Mouse (Mus musculus): ENCODE measurements around the gene Aftph.
A peak's percentile ranks its signal among the peaks of the same experiment; 100 is the strongest.
"Not testable (repeated sequence)": the region's sequence is repeated elsewhere in the genome, so short reads cannot be mapped to it uniquely, and the experiment has no call there.

Aftph gene

DNA sequence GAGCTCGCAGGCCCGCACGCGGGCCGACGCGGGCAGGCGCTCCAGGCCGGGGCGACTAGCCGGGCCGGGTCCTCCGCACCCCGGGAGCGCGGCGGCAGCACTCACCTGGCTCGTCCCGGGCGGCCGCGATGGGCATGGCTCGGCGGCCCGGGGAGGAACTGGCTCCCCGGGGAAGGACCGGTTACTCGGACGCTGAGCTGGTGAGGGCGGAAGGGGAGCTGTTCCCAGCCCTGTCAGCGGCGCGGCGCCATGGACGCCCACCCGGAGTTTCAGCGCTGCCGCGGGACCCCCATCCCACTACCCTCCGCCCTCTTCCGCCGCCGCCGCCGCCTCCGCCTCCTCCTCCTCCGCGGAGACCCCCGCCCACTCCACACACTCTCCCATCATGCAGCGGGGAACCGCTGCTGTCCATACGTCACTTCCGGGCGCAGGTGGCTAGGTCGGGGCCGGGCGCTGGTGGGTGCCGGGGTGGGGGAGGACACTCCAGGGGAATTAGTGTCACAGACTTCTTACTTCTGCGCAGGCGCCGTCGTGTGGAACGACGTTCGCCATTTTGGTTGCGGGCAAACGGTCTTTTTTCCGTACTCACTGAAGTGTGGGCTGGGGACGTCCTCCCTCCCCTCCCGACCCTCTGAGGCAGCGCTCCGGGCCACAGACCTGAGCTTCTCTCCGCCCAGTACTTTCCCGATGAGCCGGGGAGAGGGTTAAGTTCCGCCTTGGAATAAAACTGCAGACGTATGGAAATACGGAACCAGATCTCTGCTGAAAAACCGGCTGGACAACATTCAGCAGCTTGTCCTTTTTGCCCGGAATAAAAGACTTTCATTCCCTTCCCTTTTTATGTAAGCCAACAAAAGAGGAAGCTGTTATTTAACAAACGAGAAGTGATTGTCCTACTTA lies at the start of gene Aftph:
Aftph (minus strand) TSS at position 389 of the 900 bp plus-strand sequence.
- DNase-seq (ENCODE audit: low read depth, low spot score): peak; percentile 99

DNA sequence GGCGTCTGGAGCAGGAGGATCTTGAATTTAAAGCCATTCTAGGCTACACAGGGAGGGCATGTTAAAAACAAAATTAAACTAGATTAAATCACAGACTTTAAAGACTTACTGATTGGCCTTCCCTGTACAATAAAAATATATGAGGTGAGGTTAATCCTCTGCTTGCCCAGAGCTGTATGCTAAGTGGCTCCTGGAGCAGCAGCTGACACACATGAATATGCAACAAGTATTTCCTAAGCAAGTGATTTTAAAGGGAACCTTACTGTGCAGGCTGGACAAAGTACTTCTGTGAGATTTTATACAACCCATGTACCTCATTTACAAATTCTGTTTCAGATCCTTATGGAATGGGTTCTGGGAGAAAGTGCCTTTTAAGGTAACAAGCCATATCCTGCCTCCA lies 47.6 kb upstream of the Aftph start:
- DNase-seq (ENCODE audit: low read depth, low spot score): no peak

DNA sequence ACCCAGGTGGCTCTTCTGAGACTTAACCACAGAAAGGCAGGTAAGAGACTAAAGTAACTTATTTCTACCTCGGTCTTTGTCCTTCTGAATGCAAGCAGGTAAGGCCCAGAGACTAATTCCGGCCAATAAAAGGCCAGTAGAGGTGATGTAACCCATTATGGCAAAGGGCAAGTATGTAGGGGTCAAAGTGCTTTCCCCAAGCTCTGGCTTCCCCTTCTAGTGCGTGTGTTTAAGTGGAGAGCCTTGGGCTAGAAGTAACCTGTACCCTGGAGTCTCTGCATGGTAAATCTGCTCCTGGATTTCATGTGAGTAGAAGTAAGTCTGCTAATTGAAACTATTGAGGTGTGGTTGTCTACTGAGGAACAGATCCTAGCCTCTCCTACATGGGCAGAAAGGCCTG lies 46.7 kb upstream of the Aftph start:
- DNase-seq (ENCODE audit: low read depth, low spot score): no peak

DNA sequence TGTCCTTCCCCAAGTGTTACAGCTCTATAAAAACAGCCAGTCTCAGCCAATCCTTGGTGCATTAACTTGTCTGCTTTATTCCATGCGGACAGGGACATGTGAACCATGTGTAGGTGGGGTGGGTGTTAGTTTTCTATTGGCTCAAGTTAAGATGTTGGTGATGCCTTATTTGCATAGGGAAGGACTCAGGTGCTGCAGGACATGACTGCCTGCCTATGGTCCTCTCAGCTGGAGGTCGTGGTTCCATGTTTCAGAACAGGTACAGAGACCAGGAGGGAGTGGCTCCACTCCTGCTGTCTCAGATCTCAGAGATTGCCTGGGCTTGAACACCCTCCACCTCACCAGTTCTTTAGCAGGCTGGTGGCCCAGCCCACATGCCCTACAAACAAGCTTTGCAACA lies 44.8 kb upstream of the Aftph start:
- DNase-seq (ENCODE audit: low read depth, low spot score): no peak

DNA sequence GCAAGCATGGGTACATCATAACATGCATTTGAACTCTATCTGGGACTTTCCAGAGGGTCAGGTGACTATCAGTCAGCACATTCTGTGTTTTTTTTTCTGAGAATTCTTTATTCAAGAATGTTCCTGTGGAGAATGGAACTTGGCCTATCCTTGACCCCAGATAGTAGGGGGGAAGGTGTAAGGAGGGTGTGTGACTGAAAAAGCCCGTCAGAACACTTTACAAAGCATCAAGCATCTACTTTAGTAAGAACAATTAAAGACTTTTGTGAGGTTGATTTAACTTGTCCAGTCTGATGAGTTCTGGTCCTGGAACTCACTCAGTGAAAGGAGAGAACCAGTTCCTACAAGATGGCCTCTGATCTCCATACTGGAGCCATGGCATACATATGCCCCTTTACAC lies 43.8 kb upstream of the Aftph start:
- peak; percentile 56 for DNase-seq (ENCODE audit: low read depth, low spot score)

DNA sequence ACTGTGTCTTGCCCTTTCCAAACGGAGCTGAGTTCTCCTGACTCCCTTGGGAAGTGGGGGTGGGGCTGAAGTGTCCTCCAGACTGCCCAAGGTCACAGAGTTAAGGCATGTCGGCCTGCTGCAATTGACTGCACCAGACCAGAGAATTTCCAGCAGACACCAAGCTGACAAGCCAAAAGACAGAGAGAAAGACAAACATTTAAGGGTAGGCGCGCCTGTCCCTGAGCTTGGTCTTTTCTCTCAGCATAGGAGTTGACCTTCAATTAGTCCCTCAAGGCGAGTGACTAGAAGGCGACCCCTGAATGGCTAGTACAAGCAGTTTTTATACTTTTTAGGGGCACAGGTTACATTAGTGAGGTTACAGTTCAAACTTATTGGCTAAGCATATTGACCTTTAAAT lies 43.4 kb upstream of the Aftph start:
- DNase-seq (ENCODE audit: low read depth, low spot score): peak; percentile 42

DNA sequence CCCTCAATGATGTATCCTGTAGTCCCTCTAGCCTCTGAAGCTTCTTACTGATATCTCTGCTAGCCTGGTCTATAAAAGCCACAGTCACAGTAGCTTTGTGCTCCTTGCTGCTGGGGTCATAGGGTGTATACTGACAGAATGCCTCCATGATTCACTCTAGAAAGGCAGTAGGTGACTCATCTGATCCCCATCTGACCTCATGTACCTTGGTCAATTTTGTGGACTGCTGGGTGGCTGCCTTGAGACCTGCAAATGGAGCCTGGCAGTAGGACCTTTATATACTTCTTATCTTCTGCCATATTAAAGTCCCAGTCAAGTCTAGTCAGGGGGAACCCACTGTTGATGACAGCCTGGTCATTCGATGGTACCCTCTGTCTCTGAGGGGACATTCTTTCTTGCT lies 42.1 kb upstream of the Aftph start:
- no peak for DNase-seq (ENCODE audit: low read depth, low spot score)

DNA sequence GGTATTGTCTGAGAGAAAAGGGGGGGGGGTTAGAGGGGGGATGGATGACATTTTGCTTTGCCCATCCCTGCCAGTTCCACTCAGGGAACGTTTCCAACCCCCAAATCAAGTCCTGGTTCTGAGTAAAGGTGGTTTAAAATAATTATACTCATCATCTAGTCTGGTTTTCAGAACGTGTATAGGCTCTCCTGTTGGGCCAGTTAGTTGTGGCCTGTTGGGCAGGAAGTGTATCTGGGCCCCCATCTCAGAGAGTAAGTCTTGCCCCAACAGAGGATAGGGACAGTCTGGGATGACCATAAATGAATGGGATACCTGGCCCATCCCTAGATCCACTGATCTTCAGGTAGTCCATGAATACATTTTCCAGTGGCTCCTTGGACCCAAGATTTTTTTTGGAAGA lies 41.2 kb upstream of the Aftph start:
- no peak for DNase-seq (ENCODE audit: low read depth, low spot score)

DNA sequence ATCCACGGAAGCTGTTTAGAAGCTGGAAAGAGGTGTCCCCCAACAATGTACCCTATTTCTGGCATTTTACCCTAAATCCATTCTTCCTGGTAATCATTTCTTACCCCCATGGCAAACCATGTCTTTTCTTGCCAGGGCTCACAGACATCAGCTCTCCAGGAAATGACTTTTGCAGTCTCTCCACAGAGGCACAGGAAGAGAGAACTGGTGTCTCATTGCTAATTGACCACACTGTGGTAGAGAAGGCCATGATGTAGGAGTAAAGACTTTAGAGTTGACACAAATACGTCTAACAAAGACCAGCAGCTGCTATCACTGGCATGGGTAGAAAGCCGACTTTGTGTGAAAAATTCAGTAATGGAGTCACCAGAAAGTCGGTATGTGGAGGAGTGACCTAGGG lies 38.9 kb upstream of the Aftph start:
- no peak for DNase-seq (ENCODE audit: low read depth, low spot score)

DNA sequence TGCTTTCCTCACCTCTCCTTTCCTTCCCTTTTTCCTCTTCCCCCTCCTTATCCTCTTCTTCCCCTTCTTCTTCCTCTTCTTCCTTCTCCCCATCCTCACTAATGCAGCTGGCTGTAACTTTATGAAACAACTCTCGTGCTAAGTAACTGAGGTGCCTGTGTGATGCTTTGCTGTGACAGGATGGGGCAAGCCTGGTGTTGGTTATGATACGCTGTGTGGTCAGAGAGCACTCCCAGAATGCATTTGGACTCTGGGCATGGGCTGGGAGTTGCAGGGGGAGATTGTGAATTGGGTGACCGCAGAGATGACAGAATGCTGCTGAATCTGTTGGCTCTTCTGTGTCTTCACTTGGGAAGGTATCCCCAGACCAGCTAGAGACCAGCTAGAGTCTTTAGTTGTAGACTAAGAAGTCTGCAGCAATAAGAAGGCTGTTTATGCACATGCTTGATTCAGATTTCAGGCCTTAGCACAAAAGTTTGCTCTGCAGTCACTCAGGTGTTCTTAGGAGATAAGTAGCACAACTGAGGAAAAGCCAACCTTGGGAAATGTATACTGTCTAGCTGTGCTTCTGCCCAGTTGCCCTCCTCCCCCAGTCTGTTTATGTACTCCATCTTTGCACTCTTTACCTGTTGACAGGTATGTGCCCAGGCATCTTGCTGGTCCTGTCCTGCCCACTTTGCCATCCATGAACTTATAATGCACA lies 37.6 kb upstream of the Aftph start:
- DNase-seq (ENCODE audit: low read depth, low spot score): no peak

DNA sequence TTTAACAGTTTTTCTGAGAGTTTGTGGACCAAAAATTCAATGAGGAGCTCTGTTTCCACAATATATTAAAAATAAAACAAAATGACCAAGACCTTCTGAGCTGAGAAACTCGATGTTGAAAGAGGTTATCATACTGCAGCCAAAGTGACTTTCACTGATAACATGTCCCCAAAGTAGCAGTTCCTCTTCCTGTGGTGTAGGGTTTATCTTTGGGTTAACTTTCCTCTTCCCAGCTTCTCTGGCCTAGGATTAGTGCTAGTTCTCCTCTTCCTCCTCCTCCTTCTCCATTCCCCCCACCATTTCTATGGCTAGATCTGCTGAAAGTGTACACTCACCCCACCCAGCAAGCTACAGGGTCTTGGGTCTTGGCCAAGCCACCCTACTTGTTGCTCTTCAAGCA lies 36.9 kb upstream of the Aftph start:
- no peak for DNase-seq (ENCODE audit: low read depth, low spot score)

DNA sequence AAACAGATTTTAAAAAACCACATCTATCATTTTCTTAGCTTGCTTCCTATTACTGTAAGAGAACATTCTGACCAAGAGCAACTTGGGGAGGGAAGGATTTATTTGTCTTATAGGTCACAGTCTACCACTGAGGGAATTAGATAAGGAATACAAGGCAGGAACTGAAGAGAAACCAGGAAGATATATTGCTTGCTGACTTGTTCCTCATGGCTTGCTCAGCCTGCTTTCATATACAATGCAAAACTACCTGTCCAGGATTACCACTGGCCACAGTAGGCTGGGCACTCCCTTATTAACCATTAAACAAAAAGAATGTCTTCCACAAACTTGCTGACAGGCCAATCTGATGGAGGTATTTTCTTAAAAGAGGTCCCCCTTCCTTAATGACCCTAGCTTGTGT lies 35.3 kb upstream of the Aftph start:
- DNase-seq (ENCODE audit: low read depth, low spot score): no peak

DNA sequence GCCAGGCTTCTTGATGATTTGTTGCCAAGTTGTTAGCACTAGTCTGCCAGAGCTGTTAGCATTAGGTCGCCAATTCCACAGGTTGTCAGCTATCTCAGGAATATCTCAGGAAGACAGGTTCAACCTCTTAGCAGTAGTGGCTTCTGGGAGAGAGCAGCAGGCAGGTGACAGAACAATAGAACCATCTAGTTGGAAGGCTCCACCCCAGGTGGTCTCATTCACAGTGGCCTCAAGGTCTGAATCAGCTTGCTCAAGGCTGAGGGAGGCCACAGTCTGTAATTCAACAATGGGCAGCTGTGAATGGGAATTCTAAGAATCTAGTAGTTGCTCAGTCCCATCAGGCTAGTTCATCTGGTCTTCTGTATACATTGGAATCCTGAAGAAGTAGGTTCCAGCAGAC lies 31.3 kb upstream of the Aftph start:
- peak; percentile 88 for DNase-seq (ENCODE audit: low read depth, low spot score)

DNA sequence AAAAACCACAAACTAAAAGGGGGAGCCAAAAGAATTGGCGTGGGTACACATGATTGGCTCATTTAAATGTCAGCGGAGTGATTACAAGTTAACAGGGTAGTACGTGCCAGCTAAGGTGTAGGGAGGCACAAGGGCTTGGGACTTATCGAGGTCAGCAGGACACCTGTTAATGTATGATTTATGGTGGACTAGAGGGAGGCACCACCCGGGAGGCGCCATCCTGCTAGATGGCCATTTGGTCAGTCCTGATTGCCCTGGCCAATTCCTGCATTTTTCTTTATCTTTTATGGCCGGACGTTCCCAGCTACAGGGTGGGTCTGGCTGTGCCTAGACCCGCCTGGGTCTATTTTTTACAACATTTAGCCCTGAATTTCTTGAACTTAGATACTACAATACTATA lies 30.4 kb upstream of the Aftph start:
- DNase-seq (ENCODE audit: low read depth, low spot score): not testable (repeated sequence)

DNA sequence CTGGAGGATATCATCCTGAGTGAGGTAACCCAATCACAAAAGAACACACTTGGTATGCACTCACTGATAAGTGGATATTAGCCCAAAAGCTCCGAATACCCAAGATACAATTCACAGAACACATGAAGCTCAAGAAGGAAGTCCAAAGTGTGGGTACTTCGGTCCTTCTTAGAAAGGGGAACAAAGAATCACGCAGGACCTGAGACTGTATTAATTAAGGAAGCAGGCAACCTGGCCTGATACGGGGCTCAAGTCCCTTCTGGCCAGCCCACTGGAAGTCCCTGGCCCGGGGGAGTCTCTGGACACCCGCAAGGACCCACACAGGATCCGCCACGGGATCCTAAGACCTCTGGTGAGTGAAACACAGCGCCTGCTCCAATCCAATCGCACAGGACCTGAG lies 20.6 kb upstream of the Aftph start:
- not testable (repeated sequence) for DNase-seq (ENCODE audit: low read depth, low spot score)

DNA sequence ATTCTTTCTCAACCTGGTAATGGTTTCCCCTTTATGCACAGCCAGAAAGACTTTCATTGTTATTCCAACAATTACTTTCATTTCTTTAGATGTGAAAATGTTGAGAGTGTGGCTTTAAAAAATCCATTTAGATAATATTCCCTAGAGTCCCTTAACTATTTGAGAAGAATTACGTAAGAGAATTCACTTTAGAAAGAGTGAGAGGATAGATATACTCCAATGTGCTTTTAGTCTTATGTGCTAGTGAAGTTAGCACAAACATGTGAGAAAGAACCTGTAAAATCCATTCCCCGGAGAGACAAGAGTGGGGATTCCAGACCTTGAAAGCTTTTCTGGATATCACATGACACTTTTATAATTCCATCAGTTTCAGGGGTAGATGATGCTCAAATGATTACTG lies 9.2 kb upstream of the Aftph start:
- DNase-seq (ENCODE audit: low read depth, low spot score): no peak

DNA sequence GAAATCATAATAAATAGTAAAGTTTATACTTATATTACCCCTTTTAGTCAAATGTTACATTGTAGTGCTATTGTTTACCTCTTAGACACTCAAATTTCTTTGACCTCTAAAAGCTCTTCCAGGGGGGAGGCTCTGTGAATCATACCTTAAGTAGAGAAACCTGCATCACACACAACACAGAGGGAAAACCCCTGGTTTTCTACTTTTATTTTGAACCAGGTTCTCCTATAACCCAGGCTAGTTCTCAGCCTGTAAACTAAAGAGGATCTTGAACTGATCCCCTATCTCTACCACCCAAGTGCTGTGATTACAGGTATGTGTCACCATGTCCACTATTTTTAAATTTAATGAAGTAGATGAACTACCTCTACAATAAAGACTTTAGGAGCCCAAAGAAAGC lies 2.0 kb upstream of the Aftph start:
- no peak for DNase-seq (ENCODE audit: low read depth, low spot score)

DNA sequence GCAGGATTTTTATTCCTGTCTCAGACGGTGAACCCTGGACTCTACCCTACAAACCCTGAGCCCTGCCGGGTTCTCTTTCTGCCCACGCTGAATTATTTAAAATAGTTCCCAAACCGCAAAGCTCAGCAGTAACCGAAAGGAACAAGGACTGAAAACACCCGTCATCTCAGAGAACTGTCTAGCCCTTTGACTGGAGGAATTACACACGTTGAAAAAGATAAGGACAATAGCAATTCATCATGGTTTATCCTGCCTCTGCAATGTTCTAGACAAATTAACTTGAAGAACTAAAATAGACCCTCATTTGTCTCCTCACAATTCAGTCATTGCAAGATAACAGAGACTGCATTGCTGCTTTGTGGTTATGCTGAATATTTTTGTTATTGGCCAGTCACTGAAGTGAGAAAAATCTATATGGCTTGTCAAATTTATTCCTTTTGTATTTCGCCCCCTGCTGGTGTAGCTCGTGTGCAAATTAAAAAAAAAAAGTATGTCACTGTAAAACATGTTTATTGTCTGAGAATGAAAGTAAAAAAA lies 1.0 kb upstream of the Aftph start:
- DNase-seq (ENCODE audit: low read depth, low spot score): peak; percentile 37

DNA sequence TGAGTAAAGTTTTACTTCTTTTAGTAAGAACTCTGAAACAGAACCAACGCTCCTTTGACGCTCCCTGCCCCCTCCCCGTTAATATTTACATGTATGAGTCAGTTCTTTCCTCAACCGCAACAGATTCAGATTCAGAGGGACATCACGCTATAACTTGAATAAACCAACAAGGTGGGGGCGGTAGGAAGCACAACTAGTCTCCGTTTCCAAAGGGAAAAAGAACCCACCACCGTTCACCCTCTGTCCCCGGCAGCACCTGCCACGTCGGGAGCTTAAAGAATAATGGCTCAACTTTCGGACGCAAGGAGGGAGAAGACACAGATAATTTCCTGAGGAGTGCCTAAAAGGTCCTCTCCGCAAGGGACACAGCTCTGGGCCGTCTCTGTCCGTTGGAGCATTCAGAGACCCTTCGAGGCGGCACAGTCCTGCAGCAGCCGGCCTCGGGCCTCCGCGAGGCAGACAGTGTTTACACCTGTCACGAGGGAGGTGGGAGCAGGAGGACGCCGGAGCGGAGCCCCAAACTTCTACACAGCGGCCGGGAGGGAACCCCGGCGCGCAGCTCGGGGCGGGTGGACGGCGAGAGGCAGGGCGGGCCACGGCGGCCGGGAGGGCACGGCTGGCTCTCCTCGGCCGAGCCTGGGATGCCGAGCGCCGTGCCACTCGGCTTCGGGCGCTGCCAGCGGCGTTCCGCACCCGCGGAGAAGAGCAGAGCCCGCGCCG lies 748 bp downstream of the Aftph start:
- peak; percentile 27 for DNase-seq (ENCODE audit: low read depth, low spot score)

DNA sequence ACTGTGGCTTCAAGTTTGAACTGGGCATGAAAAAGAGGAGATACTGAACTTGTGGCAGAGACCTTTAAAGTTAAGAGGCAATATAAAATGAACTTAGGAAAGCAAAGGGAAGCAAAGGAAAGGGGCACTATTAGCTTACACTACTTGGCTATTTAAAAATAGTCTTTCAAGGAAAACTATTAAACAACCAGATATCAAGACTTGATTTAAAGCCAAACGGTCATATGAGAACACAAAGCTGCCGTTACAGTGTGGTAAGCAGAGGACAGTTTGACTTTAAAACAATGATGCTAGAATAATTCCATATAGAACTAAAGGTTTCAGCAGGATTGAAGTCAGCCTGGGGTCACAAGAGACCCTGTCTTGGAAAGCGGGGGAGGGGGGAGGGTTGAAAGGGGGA lies 7.3 kb downstream of the Aftph start:
- no peak for DNase-seq (ENCODE audit: low read depth, low spot score)

DNA sequence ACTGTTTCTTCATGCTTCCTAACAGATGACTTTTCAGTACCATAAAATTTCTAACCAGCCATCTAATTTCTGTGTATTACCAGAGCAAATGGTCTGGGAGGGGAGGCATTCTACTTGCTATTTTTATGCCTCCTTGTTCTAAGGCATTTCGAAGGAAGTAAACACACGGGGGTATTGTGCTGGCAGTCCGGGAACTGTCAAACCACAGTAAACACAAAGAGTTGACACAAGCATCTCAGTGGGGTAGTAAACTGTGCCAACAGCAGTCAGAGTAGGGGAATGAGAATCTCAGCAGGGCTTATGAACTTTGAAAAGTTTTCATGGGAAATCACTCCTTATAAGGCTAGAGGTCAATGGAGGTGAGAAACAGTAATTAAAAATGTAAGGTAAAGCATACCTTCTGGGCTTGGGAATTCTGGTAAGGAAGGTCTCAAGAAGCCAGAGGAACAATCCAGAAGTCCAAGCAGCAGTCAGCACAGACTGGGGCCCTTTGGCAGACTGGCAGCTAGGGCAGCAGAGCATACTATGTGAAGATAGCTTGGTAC lies 7.8 kb downstream of the Aftph start:
- DNase-seq (ENCODE audit: low read depth, low spot score): no peak

DNA sequence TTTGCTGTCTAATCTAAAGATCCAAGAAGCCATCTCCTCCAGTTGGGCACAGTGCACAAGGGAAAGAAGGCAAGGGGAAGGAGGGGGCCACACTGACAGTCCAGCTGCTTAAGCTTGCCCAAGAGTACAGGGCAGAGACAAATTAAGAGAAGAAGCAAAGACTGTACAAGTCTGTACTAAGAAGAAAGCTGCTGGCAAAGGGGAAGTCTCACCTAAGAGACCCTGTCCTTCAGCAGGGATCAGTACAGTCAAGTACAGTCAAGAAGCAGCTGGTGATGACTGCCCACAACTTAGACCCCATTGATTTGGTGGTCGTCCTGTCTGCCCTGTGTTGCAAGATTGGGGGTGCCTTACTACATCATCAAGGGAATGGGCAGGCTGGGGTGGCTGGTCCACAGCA lies 12.0 kb downstream of the Aftph start:
- no peak for DNase-seq (ENCODE audit: low read depth, low spot score)

Data from ES-CJ7 (cell line).